Mouse (Mus musculus) lung, embryonic 16.5 days (tissue): Measurements from ENCODE around the gene Gltpd2. TPM values are rescaled to one million over a fixed set of nuclear protein-coding genes. Genes with fewer than 3 reads are reported as not detected.

Experiments used
- ATAC-seq: fragments of 200-750 bp; cut with Nextera tagmentation; 2 replicates; pipeline ENCODE4 v1.8.0; 2017; ENCODE audit warnings: low read depth, mild to moderate bottlenecking, moderate library complexity
- H3K27ac ChIP-seq: fragments of 300-500 bp; sonication (generic); 2 replicates; pipeline ENCODE4 v1.5.1; 2014; ENCODE audit warnings: mild to moderate bottlenecking, control low read depth, low read length
- H3K27me3 ChIP-seq: fragments of 300-500 bp; sonication (generic); 2 replicates; pipeline ENCODE4 v1.6.1; 2014; ENCODE audit warnings: low read depth, low read length, mixed read lengths; ENCODE audit not compliant: control insufficient read depth, insufficient read depth
- H3K36me3 ChIP-seq: fragments of 300-500 bp; sonication (generic); 2 replicates; pipeline ENCODE4 v1.6.1; 2014; ENCODE audit warnings: low read length; ENCODE audit not compliant: control insufficient read depth, insufficient read depth
- H3K4me1 ChIP-seq: fragments of 300-500 bp; sonication (generic); replicated peaks from 2 replicates; pipeline ENCODE4 v1.6.1; 2014; ENCODE audit warnings: low read length, mixed read lengths; ENCODE audit not compliant: control insufficient read depth, insufficient read depth
- H3K4me2 ChIP-seq: fragments of 300-500 bp; sonication (generic); 2 replicates; pipeline ENCODE4 v1.6.1; 2014; ENCODE audit warnings: low read depth, low read length, control low read depth
- H3K4me3 ChIP-seq: fragments of 300-500 bp; sonication (generic); 2 replicates; pipeline ENCODE4 v1.5.1; 2014; ENCODE audit warnings: mild to moderate bottlenecking, low read length, control low read depth
- H3K9ac ChIP-seq: fragments of 300-500 bp; sonication (generic); 2 replicates; pipeline ENCODE4 v1.6.1; 2014; ENCODE audit warnings: low read length, control low read depth
- H3K9me3 ChIP-seq: fragments of 300-500 bp; sonication (generic); 2 replicates; pipeline ENCODE4 v1.6.1; 2016; ENCODE audit warnings: low read length; ENCODE audit not compliant: control insufficient read depth
- WGBS: fragments of 180-500 bp; shearing (Covaris S2); extraction: QIAGEN DNeasy Blood & Tissue Kit; methylation state at CpG from one replicate; pipeline ENCODE4 v1.1.7; 2014; 5-methylcytosine and 5-hydroxymethylcytosine counted together
- polyA plus RNA-seq: library from polyadenylated mRNA; unstranded; fragments of >200 nt; fragmentation: Nextera tagmentation; extraction: Ambion mirVana; gene quantifications from 2 replicates; pipeline ENCODE4 v1.2.1, GENCODE M21; 2015

Gltpd2 gene
- polyA plus RNA-seq, 1 experiment from 2014 or later: 0.54 TPM

GRCm38 (mm10) chr11:70499566-70500475 lies 19.2 kb upstream of the Gltpd2 start:
- Histone ChIP-seq H3K27me3 (no peaks in the 10 kb centered on the region), H3K27ac (no peak overlapping the region)
- 63% methylated on average over 14 of the region's 14 CpGs for WGBS

GRCm38 (mm10) chr11:70500476-70500812 lies 18.6 kb upstream of the Gltpd2 start:
- Histone ChIP-seq H3K4me1 (no peaks in the 10 kb centered on the region), H3K9ac (no peak overlapping the region), H3K27me3 (no peaks in the 10 kb centered on the region), H3K4me2 (no peak overlapping the region), H3K36me3 (no peaks in the 10 kb centered on the region), H3K27ac (no peak overlapping the region), H3K4me3 (no peak overlapping the region), H3K9me3 (no peaks in the 10 kb centered on the region)
- ATAC-seq: no peak
- WGBS: 71% methylated on average over 1 of the region's 1 CpGs

More at GRCm38 (mm10) chr11:70499566-70500475, 19.2 kb upstream of the Gltpd2 start:
- no peak overlapping the region for H3K9ac ChIP-seq
- no peak overlapping the region for H3K4me2 ChIP-seq
- no peak for ATAC-seq
- no peak overlapping the region for H3K4me3 ChIP-seq
- H3K36me3 ChIP-seq: no peaks in the 10 kb centered on the region
- H3K9me3 ChIP-seq: no peaks in the 10 kb centered on the region
- H3K4me1 ChIP-seq: no peaks in the 10 kb centered on the region

GRCm38 (mm10) chr11:70502018-70502417 lies 17.0 kb upstream of the Gltpd2 start:
- Histone ChIP-seq H3K4me2 (no peak overlapping the region), H3K4me1 (no peaks in the 10 kb centered on the region), H3K36me3 (no peaks in the 10 kb centered on the region), H3K27ac (no peak overlapping the region), H3K9ac (no peak overlapping the region), H3K27me3 (no peaks in the 10 kb centered on the region), H3K9me3 (no peaks in the 10 kb centered on the region), H3K4me3 (no peak overlapping the region)
- ATAC-seq: no peak
- WGBS: 30% methylated on average over 3 of the region's 3 CpGs

GRCm38 (mm10) chr11:70504970-70505369 lies 14.0 kb upstream of the Gltpd2 start, which contains the start of gene Tm4sf5:
TSS of gene Tm4sf5 (plus strand) at chr11:70505244.
- no peak for ATAC-seq
- H3K9ac ChIP-seq: no peak within 1 kb of the TSS
- no peaks in the 10 kb centered on the region; the same call in 1 of the 2 replicates for H3K27me3 ChIP-seq
- H3K36me3 ChIP-seq: no peaks in the 10 kb centered on the region
- no peaks in the 10 kb centered on the region for H3K9me3 ChIP-seq
- no peak within 1 kb of the TSS for H3K4me3 ChIP-seq
- H3K4me1 ChIP-seq: no peaks in the 10 kb centered on the region
- 44% methylated on average over 9 of the region's 9 CpGs for WGBS
- H3K27ac ChIP-seq: no peak within 1 kb of the TSS
- no peak within 1 kb of the TSS for H3K4me2 ChIP-seq

- no peaks in the 10 kb centered on the region for H3K36me3 ChIP-seq
- H3K4me3 ChIP-seq: no peak overlapping the region
- H3K27ac ChIP-seq: no peak overlapping the region
- peak overlapping the region; percentile 32; the same call in 1 of the 2 replicates for H3K4me2 ChIP-seq
- 12% methylated on average over 4 of the region's 4 CpGs for WGBS
- no peaks in the 10 kb centered on the region for H3K9me3 ChIP-seq
- peak; percentile 54; the same call in 1 of the 2 replicates for ATAC-seq
- H3K4me1 ChIP-seq: no peaks in the 10 kb centered on the region
- no peak overlapping the region for H3K9ac ChIP-seq
- H3K27me3 ChIP-seq: no peaks in the 10 kb centered on the region; the same call in 1 of the 2 replicates
Observed at GRCm38 (mm10) chr11:70506385-70506784, 12.6 kb upstream of the Gltpd2 start.

- 62% methylated on average over 7 of the region's 7 CpGs for WGBS
- H3K27ac ChIP-seq: no peak overlapping the region
- H3K36me3 ChIP-seq: no peaks in the 10 kb centered on the region
- H3K9ac ChIP-seq: no peak overlapping the region
- no peaks in the 10 kb centered on the region for H3K9me3 ChIP-seq
- no peak overlapping the region for H3K4me2 ChIP-seq
- H3K4me3 ChIP-seq: no peak overlapping the region
- H3K4me1 ChIP-seq: no peaks in the 10 kb centered on the region
- no peaks in the 10 kb centered on the region; the same call in 1 of the 2 replicates for H3K27me3 ChIP-seq
- no peak for ATAC-seq
Observed at GRCm38 (mm10) chr11:70506962-70507515, 12.0 kb upstream of the Gltpd2 start.

GRCm38 (mm10) chr11:70509753-70510564 lies 9.0 kb upstream of the Gltpd2 start:
- Histone ChIP-seq H3K4me3 (no peak overlapping the region), H3K9ac (no peak overlapping the region), H3K4me1 (no peaks in the 10 kb centered on the region), H3K27me3 (no peaks in the 10 kb centered on the region; the same call in 1 of the 2 replicates), H3K27ac (no peak overlapping the region), H3K4me2 (peak overlapping the region; percentile 34; the same call in 1 of the 2 replicates), H3K36me3 (no peaks in the 10 kb centered on the region), H3K9me3 (no peaks in the 10 kb centered on the region)
- ATAC-seq: no peak
- 10% methylated on average over 19 of the region's 19 CpGs for WGBS

GRCm38 (mm10) chr11:70511242-70511641 lies 7.8 kb upstream of the Gltpd2 start:
- H3K36me3 ChIP-seq: no peaks in the 10 kb centered on the region
- 66% methylated on average over 2 of the region's 2 CpGs for WGBS
- H3K9me3 ChIP-seq: no peaks in the 10 kb centered on the region
- no peaks in the 10 kb centered on the region; the same call in 1 of the 2 replicates for H3K27me3 ChIP-seq
- H3K4me2 ChIP-seq: no peak overlapping the region
- no peak overlapping the region for H3K27ac ChIP-seq
- H3K4me3 ChIP-seq: no peak overlapping the region
- ATAC-seq: no peak
- no peak overlapping the region for H3K9ac ChIP-seq
- no peaks in the 10 kb centered on the region for H3K4me1 ChIP-seq

GRCm38 (mm10) chr11:70511825-70512224 lies 7.2 kb upstream of the Gltpd2 start:
- Histone ChIP-seq H3K27ac (no peak overlapping the region), H3K9ac (no peak overlapping the region), H3K4me3 (no peak overlapping the region), H3K4me2 (no peak overlapping the region), H3K36me3 (no peaks in the 10 kb centered on the region), H3K9me3 (no peaks in the 10 kb centered on the region), H3K27me3 (no peaks in the 10 kb centered on the region; the same call in 1 of the 2 replicates), H3K4me1 (no peaks in the 10 kb centered on the region)
- 91% methylated on average over 7 of the region's 7 CpGs for WGBS
- no peak for ATAC-seq
